In the genomic region with DNA sequence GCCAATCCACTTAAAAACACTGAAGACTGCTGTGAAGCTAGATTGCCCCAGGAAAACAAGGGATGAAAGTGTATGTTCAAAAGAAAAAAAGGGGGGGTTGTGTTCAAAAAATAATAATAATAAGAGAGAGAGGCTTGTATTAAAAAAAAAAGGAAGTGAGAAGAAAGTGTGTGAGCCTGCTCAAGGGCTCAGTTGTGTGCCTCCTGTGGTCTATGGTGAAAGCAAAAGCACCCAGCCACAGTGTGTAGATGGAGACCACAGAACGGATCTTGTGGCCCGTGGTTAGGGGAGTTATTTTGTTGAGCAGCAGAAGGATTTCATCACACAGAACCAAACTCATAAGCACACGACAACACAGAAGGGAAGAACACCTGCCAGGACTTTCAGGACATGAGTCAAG, we compare ENCODE assay signal across 15 mouse cellular contexts. TPM values are rescaled to one million over a fixed set of nuclear protein-coding genes. Genes with fewer than 3 reads are reported as not detected.
DNase-seq lines count a peak whose midpoint lies in the region; ATAC-seq and TF ChIP-seq lines count a peak whose summit lies in the region.
"Had no signal": no experiment of that assay in that cellular context is flagged by ENCODE, and none has a peak within 500 bp of the region (broad histone marks: within the 10 kb centered on the region; RNA-seq: fewer than 3 reads in every experiment).

No protein-coding gene starts in this region.

- H3K4me1 ChIP-seq in liver, postnatal 0 days (ENCODE audit: insufficient read depth), result peaks cover 18% of the 10 kb centered on the region
- peaks cover 28% of the 10 kb centered on the region for H3K4me1 ChIP-seq in liver, embryonic 12.5 days

- intact Hi-C loops in heart, postnatal 36 days (cut with DNase I), result no loop called here

- peak overlapping the region; percentile 18; the same call in 1 of the 2 replicates for H3K4me2 ChIP-seq in liver, postnatal 0 days (ENCODE audit: low read depth, low read length)
- H3K4me2 ChIP-seq in liver, embryonic 12.5 days, result no peak overlapping the region
- H3K4me2 ChIP-seq: embryonic facial prominence, embryonic 12.5 days; forebrain, embryonic 12.5 days; liver, embryonic 13.5 days had no signal

- no peak for TF ChIP-seq EP300 in liver, postnatal 0 days (IDR thresholded peaks at IDR 0.05; ENCODE audit: low read depth)

- H3K9ac ChIP-seq in liver, postnatal 0 days (replicated peaks), result no peak overlapping the region
- H3K9ac ChIP-seq in liver, embryonic 12.5 days, result no peak overlapping the region
- H3K9ac ChIP-seq: embryonic facial prominence, embryonic 12.5 days; forebrain, embryonic 12.5 days; liver, embryonic 13.5 days had no signal

- DNase-seq in liver, postnatal 0 days, result peak; percentile 68
- DNase-seq in right cerebral cortex, adult 18-20 months, result no peak
- no peak for DNase-seq in layer of hippocampus, postnatal 10 days (ENCODE audit: low spot score in 2 of 2)
- DNase-seq in heart, postnatal 36 days, result no peak
- no peak for DNase-seq in ovary, postnatal 14 days (ENCODE audit: low spot score)
- DNase-seq: cerebellum, adult 9-10 months; gastrocnemius, postnatal 14 days; kidney, postnatal 36 days; liver, embryonic 13.5 days had no signal

- WGBS in liver, postnatal 0 days (ENCODE audit: insufficient replicate concordance), result 38% methylated on average over 3 of the region's 3 CpGs
- WGBS in liver, embryonic 12.5 days (ENCODE audit: insufficient replicate concordance), result 33% methylated on average over 3 of the region's 3 CpGs

- no peak for TF ChIP-seq CTCF in liver, postnatal 0 days (IDR thresholded peaks at IDR 0.05; ENCODE audit: low read depth)

- 0 out of 2 replicates have a peak, but pooled peaks cover 4% of the 10 kb centered on the region for H3K27me3 ChIP-seq in liver, postnatal 0 days (ENCODE audit: insufficient read depth, low read length)
- H3K27me3 ChIP-seq in liver, embryonic 12.5 days (replicated peaks), result peaks cover 49% of the 10 kb centered on the region
- H3K27me3 ChIP-seq: embryonic facial prominence, embryonic 12.5 days; forebrain, embryonic 12.5 days had no signal

- no peak overlapping the region for H3K4me3 ChIP-seq in liver, postnatal 0 days (ENCODE audit: low read depth, low read length)
- H3K4me3 ChIP-seq in liver, embryonic 12.5 days, result no peak overlapping the region
- H3K4me3 ChIP-seq: embryonic facial prominence, embryonic 12.5 days; forebrain, embryonic 12.5 days; liver, embryonic 13.5 days had no signal

- no peak for ATAC-seq in liver, postnatal 0 days
- ATAC-seq in liver, embryonic 12.5 days, result no peak
- peak; percentile 85 to 87 for ATAC-seq in hematopoietic stem cell, adult 5-6 weeks (replicated peaks in 1 of 2; ENCODE audit: insufficient read depth in 1 of 2, low FRiP score in 2 of 2, low TSS enrichment in 1 of 2, low read depth in 1 of 2, poor library complexity in 2 of 2, severe bottlenecking in 2 of 2)
- peak; percentile 77 for ATAC-seq in neutrophil, adult 5-6 weeks (ENCODE audit: extremely low read depth, insufficient number of reproducible peaks, low FRiP score, poor library complexity, severe bottlenecking)
- ATAC-seq: hindbrain, postnatal 0 days had no signal

- H3K36me3 ChIP-seq in liver, postnatal 0 days (replicated peaks; ENCODE audit: insufficient read depth, low read length), result no peaks in the 10 kb centered on the region
- peaks cover 4% of the 10 kb centered on the region; the same call in 1 of the 2 replicates for H3K36me3 ChIP-seq in liver, embryonic 12.5 days
- H3K36me3 ChIP-seq: embryonic facial prominence, embryonic 12.5 days; liver, embryonic 13.5 days had no signal

- peak overlapping the region; percentile 16; the same call in 1 of the 2 replicates for H3K27ac ChIP-seq in liver, postnatal 0 days (ENCODE audit: low read depth)
- H3K27ac ChIP-seq in liver, embryonic 12.5 days, result no peak overlapping the region
- H3K27ac ChIP-seq: embryonic facial prominence, embryonic 12.5 days; forebrain, embryonic 12.5 days; hindbrain, postnatal 0 days; liver, embryonic 13.5 days had no signal

- H3K9me3 ChIP-seq in liver, postnatal 0 days (ENCODE audit: low read length), result no peaks in the 10 kb centered on the region
- no peaks in the 10 kb centered on the region for H3K9me3 ChIP-seq in liver, embryonic 12.5 days (replicated peaks)
- H3K9me3 ChIP-seq: embryonic facial prominence, embryonic 12.5 days; forebrain, embryonic 12.5 days; liver, embryonic 13.5 days had no signal

RNA-seq across cellular contexts. Expression of a gene that starts 2.8 kb away (rescaled TPM):
- 4.9 and 6.3 TPM in 2 replicates for polyA plus RNA-seq in liver, postnatal 0 days (2015; fragmentation: Nextera tagmentation; extraction: Ambion mirVana)
- 12.8 and 15.3 TPM in 2 replicates for polyA plus RNA-seq in liver, embryonic 12.5 days (2016; fragmentation: Nextera tagmentation; extraction: Ambion mirVana)
- total RNA-seq in hematopoietic stem cell, adult 5-6 weeks (2017), result 17.0 and 22.7 TPM in 2 replicates
- total RNA-seq in neutrophil, adult 5-6 weeks (2017), result 53.8 and 58.4 TPM in 2 replicates
- total RNA-seq in layer of hippocampus, postnatal 10 days (2021), result 10 to 100 TPM; 17.2 to 19.4 TPM
- 1 to 10 TPM; 7.1 to 7.4 TPM for total RNA-seq in heart, postnatal 36 days (2021)

RNA-seq across cellular contexts. Expression of a gene that starts 8.4 kb away (rescaled TPM):
- polyA plus RNA-seq in liver, postnatal 0 days (2015; fragmentation: Nextera tagmentation; extraction: Ambion mirVana), result 3.1 and 3.3 TPM in 2 replicates
- polyA plus RNA-seq in liver, embryonic 12.5 days (2016; fragmentation: Nextera tagmentation; extraction: Ambion mirVana), result 11.8 and 12.7 TPM in 2 replicates
- 18.2 and 24.1 TPM in 2 replicates for total RNA-seq in hematopoietic stem cell, adult 5-6 weeks (2017)
- 47.3 and 49.6 TPM in 2 replicates for total RNA-seq in neutrophil, adult 5-6 weeks (2017)
- total RNA-seq in layer of hippocampus, postnatal 10 days (2021), result 10 to 100 TPM; 26.5 to 30.0 TPM
- total RNA-seq in heart, postnatal 36 days (2021), result 1 to 10 TPM; 8.6 to 8.8 TPM

RNA-seq across cellular contexts. Expression of a gene that starts 9.2 kb away (rescaled TPM):
- 2.1 and 2.4 TPM in 2 replicates for polyA plus RNA-seq in liver, postnatal 0 days (2015; fragmentation: Nextera tagmentation; extraction: Ambion mirVana)
- polyA plus RNA-seq in liver, embryonic 12.5 days (2016; fragmentation: Nextera tagmentation; extraction: Ambion mirVana), result 2.3 and 2.7 TPM in 2 replicates
- total RNA-seq in hematopoietic stem cell, adult 5-6 weeks (2017), result 5.7 and 8.7 TPM in 2 replicates
- 6.9 and 9.0 TPM in 2 replicates for total RNA-seq in neutrophil, adult 5-6 weeks (2017)
- 1 to 10 TPM; 4.0 to 5.5 TPM for total RNA-seq in layer of hippocampus, postnatal 10 days (2021)
- 10 to 100 TPM; 21.5 to 23.7 TPM for total RNA-seq in heart, postnatal 36 days (2021)

RNA-seq across cellular contexts. Expression of a gene that starts 18.1 kb away (rescaled TPM):
- polyA plus RNA-seq in liver, postnatal 0 days (2015; fragmentation: Nextera tagmentation; extraction: Ambion mirVana), result 0.66 and 0.81 TPM in 2 replicates
- polyA plus RNA-seq in liver, embryonic 12.5 days (2016; fragmentation: Nextera tagmentation; extraction: Ambion mirVana), result 1.8 TPM in 2 replicates
- 1.6 and 2.4 TPM in 2 replicates for total RNA-seq in hematopoietic stem cell, adult 5-6 weeks (2017)
- 47.4 and 48.7 TPM in 2 replicates for total RNA-seq in neutrophil, adult 5-6 weeks (2017)
- 10 to 100 TPM; 18.4 to 25.3 TPM for total RNA-seq in layer of hippocampus, postnatal 10 days (2021)
- 1 to 10 TPM; 1.7 to 2.0 TPM for total RNA-seq in heart, postnatal 36 days (2021)

RNA-seq across cellular contexts. Expression of a gene that starts 42.4 kb away (rescaled TPM):
- 14.3 and 14.7 TPM in 2 replicates for polyA plus RNA-seq in liver, postnatal 0 days (2015; fragmentation: Nextera tagmentation; extraction: Ambion mirVana)
- 11.6 and 12.8 TPM in 2 replicates for polyA plus RNA-seq in liver, embryonic 12.5 days (2016; fragmentation: Nextera tagmentation; extraction: Ambion mirVana)
- total RNA-seq in hematopoietic stem cell, adult 5-6 weeks (2017), result 18.0 and 20.2 TPM in 2 replicates
- total RNA-seq in neutrophil, adult 5-6 weeks (2017), result 22.9 and 26.8 TPM in 2 replicates
- 10 to 100 TPM; 21.4 to 21.5 TPM for total RNA-seq in layer of hippocampus, postnatal 10 days (2021)
- 10 to 100 TPM; 15.4 to 17.1 TPM for total RNA-seq in heart, postnatal 36 days (2021)

Comparison
In these comparisons a context has a peak if more than half of its experiments do, and no peak if none do; other contexts are left out.
1. ATAC-seq: peak in hematopoietic stem cell, adult 5-6 weeks (2 of 2) and neutrophil, adult 5-6 weeks (single experiment); none in liver, postnatal 0 days (single experiment) and liver, embryonic 12.5 days (single experiment).